Mouse (Mus musculus): ENCODE measurements at regions not wholly inside any gene's neighbourhood (a gene's known extent, or its start where the extent isn't known, plus 50 kb on each side); places are given as distances from the start of the nearest gene placed in this dataset.

DNA sequence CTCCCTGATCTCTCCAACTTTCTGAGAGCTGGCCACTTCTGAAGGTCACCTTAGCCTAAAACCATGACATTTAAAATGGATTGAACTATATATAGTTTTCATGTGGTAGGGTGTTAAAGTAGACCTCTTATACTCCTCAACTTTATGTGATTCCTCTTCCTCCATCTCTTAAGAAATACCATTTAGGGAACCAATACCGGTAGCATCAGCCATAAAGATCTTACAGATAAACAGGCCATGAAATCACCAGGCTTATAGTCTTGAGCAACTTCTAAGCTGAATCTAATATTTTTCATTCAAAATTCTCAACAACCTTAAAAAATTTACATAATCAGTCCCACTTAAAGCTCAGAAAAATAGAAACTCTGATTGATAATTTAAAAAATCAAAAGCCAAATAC, 56.2 kb downstream of the Rpl36a-ps1 start:
- DNase-seq (ENCODE audit: low spot score), result no peak

GRCm38 (mm10) chr14:98937373-98937772, 56.7 kb downstream of the Rpl36a-ps1 start:
- no peak for DNase-seq (ENCODE audit: low spot score)

DNA sequence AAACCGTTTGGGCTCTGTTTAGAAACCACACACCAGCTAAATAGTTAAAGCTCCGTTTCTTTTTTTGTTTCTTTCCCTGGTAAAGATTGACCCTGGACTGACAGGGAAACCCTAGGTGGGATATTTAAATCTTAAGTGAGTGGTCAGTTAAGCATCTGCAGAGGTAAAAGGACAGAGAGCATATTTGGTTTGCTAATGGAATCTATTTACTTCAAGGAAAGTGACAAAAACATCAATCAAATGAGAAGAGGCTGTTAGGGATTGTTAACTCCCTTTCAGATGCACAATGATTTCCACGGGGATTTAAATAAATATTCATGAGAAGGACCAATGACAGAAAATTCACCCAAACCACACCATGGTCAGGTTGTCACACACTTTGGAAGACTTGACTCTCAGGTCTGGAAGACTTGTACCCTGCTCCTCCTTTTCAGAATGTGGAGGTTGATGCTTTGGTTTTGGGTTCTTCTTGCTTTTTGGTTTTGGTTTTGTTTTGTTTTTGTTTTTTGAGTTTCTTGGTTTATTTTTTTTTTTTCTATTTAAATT, 60.7 kb downstream of the Rpl36a-ps1 start:
- no peak for DNase-seq (ENCODE audit: low spot score)

- DNase-seq (ENCODE audit: low spot score), result peak; percentile 1
Measured at GRCm38 (mm10) chr14:98929276-98929675, 64.8 kb downstream of the Rpl36a-ps1 start.

- no peak for DNase-seq (ENCODE audit: low spot score)
Measured at GRCm38 (mm10) chr14:98908234-98908633, 85.9 kb downstream of the Rpl36a-ps1 start.

DNA sequence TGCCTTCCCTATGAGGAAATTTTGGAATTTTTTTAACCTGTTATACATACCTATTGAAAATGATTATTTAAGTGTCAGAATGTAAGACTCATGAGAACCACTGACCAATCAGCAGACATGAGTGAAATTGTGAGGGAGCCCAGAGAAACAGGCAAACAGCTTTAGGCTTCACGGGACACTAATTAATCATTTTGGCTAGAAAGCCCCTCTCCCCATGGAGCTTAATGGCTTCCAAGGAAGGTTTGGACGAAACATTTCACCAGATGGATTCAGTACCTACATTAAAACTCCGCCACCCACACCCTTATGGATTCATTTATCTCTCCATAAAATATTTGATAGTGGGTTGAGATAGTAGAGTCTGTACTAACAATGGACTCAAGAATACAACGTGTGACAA, 95.2 kb downstream of the Rpl36a-ps1 start:
- DNase-seq (ENCODE audit: low spot score), result no peak

GRCm38 (mm10) chr14:98897390-98897789, 96.7 kb downstream of the Rpl36a-ps1 start:
- no peak for DNase-seq (ENCODE audit: low spot score)

DNA sequence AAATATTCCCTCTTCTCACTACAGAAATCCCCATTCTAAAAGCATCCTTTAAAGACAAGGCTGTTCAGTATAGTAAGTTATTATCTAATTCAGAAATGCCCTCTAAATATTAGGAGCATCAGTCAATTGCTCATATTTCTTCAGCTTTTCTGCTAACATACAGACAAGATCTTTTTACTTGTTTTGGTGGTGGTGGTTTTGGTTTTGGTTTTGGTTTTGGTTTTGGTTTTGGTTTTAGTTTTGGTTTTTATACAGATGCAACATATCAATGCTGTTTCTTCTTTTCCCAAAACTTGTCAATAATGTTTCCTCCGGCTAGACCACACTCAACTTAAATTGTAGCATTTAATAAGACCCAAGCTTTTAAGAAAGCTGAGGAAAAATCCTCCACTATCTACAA, 98.2 kb downstream of the Rpl36a-ps1 start:
- DNase-seq (ENCODE audit: low spot score), result no peak

- no peak for DNase-seq (ENCODE audit: low spot score)
Measured at GRCm38 (mm10) chr14:98892670-98893069, 101.4 kb downstream of the Rpl36a-ps1 start.

DNA sequence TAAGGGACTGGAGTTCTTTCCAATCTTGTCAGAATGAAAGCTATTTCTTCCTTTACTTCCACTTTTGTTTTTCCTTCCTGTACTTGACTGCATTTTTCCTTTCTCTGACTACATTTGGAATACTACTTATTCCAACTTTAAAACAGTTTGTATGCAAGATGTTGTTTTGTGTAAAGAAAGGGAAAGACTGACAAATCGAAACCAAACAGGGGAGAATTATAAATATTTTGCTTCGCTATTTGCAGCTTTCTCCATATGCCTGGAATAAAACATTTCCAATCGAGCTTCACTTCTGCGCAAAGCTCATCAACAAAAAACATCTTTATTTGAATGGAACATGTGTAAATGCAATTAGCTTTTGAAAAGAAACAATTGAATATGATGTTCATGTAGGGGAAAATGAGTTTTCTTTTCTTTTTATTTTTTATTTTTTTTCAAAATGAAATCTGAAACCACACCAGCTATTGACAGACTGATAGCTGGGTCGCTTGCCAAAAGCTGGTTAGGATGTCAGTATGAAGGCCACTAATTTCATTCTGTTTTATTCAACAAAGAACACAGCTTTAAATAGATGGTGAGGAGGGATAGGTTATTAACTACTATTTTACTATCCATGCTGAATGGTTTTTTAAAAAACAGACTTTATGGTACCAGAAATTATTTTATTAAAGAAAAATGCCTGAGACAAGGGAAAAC, 102.7 kb downstream of the Rpl36a-ps1 start:
- no peak for DNase-seq (ENCODE audit: low spot score)

DNA sequence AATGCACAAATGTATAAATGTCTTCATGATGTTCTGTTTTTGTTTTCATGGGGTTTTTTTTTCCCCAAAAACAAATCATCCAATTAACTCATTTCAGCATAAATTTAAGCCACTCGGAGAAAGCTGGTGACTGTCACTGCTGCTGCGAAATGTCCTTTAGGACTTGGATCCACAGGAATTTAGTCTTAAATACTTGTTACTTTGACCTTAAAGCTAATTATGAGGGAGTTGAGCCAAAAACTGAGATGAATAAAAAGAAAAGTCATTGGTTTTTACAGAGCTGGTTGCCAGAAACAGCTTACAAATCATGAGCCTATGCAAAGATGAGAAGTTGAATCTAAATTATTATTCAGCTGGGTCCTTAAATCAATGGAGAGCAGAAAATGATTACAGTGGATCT, 106.5 kb downstream of the Rpl36a-ps1 start:
- DNase-seq (ENCODE audit: low spot score), result no peak

DNA sequence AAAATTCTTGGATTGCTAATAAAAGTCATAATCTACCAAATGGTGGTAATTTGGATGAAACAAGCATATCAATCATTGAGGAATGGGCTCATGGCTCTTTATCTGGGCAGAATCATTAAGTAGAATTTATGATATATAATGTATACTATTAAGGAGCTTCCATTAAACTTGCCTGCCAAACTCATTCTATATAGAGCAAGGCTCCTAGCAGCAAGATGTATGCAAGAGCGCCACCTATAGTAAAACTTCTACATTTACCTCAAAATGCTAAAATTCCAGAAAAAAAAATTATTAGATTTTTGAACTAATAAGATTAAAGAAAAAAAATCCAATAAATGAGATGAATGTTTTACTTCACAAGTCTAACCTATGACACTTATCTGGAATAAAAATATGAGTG, 107.1 kb downstream of the Rpl36a-ps1 start:
- DNase-seq (ENCODE audit: low spot score), result no peak

- no peak for DNase-seq (ENCODE audit: low spot score)
Measured at GRCm38 (mm10) chr14:98882586-98882985, 111.5 kb downstream of the Rpl36a-ps1 start.

- no peak for DNase-seq (ENCODE audit: low spot score)
Measured at GRCm38 (mm10) chr14:98877956-98878355, 116.2 kb downstream of the Rpl36a-ps1 start.

DNA sequence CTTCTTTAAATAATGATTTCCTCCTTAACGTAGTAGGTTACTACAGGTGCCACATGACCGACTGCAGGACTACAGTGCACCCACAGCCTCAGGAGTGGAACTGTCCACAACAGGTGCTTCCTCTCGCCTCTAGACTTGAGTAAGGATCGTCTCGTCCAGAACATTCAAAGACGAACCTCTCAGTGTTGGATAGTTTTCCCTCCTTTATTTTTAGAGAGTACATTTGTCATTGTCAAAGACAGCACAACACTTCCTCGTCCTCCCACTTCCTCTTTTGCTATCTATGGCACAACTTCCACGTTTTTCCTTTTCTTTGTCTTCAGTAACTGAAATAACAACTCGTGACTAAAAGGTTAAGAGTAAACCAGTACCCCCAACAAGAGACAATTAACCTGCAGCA, 120.7 kb downstream of the Rpl36a-ps1 start:
- no peak for DNase-seq (ENCODE audit: low spot score)

- DNase-seq (ENCODE audit: low spot score), result no peak
Measured at GRCm38 (mm10) chr14:98869888-98870287, 124.2 kb downstream of the Rpl36a-ps1 start.

- no peak for DNase-seq (ENCODE audit: low spot score)
Measured at GRCm38 (mm10) chr14:98866880-98867279, 127.2 kb downstream of the Rpl36a-ps1 start.

DNA sequence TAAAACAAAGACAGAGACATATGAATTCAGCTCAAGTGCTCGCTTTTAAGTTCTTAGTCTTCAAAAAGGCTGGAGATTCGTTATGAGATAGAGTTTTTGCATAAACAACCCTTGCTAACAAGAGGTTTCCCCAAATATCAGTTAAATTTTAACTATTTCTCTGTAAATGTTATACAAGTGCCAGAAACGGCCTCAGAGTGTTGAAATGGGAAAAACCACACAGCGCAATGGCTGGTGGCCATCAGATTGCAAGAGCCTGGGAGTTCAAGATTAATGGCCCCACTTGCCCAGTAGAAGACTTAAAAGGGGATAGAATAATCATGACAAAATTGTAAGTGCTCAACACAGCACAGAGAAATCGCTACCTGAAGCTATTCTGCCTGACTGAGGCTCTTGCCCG, 130.1 kb downstream of the Rpl36a-ps1 start:
- DNase-seq (ENCODE audit: low spot score), result no peak

- DNase-seq (ENCODE audit: low spot score), result no peak
Measured at GRCm38 (mm10) chr14:98863598-98863997, 130.5 kb downstream of the Rpl36a-ps1 start.

DNA sequence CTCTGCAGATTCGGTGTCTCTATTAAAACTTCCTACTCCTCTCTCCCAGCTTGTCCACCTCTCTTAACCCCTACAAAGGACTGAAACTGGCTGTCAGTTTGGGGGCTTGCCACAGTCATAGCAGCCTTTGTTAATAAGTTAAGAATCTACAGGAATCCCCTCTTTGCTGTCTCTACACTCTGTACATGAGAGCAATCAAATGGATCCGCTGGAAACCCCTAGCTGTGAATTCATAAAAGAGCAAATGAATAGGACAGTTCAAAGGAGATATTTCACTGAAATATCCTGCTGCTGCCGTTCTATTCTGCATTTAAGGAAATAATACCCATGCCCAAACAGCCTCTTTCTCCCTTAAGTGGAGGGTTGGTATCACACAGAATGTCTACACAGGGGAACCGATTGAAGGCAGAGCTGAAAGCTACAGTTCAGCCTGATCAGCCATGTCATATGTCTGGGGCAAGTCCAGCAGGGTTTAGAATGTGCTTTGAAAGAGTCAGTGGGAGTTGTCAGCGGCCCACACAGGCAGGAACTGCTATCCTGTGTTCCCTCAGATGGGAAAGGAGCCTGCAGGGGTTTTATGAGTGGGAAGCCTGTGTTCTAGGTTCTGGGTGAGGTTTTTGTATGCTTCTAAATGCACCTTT, 131.9 kb downstream of the Rpl36a-ps1 start:
- DNase-seq (ENCODE audit: low spot score), result no peak

- DNase-seq (ENCODE audit: low spot score), result no peak
Measured at GRCm38 (mm10) chr14:98858801-98859200, 135.3 kb downstream of the Rpl36a-ps1 start.

DNA sequence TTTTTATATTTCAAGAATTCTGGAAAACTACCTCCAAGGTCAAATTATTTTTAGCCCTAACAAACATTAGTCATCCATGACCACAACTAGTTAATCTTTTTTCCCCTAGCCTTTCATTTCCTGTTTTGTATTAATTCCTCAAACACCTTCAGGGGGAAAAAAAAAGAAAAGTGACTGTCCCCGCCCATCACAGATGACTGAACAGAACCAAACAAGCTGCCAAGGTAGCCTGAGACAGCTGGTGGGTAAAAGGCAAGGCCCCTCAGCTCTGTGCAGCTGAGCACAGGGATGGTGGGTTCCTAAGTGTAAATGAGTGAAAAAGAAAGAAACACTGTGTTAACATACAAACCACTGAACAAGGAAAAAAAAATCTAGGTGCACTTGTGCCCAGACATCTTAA, 145.6 kb downstream of the Rpl36a-ps1 start:
- DNase-seq (ENCODE audit: low spot score), result no peak

GRCm38 (mm10) chr14:98844221-98844620, 149.9 kb downstream of the Rpl36a-ps1 start:
- no peak for DNase-seq (ENCODE audit: low spot score)

Data from gastrocnemius, adult 18-20 months (tissue).